Comparison of ENCODE assay signal across 9 mouse cellular contexts in the genomic region with DNA sequence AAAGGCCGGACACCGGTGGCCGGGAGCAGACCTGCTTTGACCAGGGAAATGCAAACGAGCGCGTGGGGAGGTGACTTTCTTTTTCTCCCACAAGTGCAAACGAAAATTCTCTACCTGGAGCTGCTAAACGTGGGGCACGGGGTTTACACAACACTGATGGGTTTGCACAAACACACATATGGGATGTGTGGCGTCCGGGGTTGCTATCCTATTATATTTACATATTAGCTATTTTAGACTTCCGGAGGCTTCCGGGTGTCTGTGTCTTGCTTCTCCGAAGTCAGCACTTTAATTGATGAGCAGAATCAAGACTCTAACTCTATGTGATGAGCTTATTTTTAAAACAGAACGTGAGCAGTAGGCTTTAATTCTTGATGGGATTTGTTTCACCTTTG. TPM values are rescaled to one million over a fixed set of nuclear protein-coding genes. Genes with fewer than 3 reads are reported as not detected.
DNase-seq lines count a peak whose midpoint lies in the region; ATAC-seq lines count a peak whose summit lies in the region.
"Had no signal": no experiment of that assay in that cellular context is flagged by ENCODE, and none has a peak within 500 bp of the region (broad histone marks: within the 10 kb centered on the region; RNA-seq: fewer than 3 reads in every experiment).

No protein-coding gene starts in this region.

- no peaks in the 10 kb centered on the region for H3K9me3 ChIP-seq in heart, embryonic 14.5 days (ENCODE audit: control insufficient read depth, low read length)
- no peaks in the 10 kb centered on the region for H3K9me3 ChIP-seq in hindbrain, embryonic 15.5 days
- H3K9me3 ChIP-seq in midbrain, embryonic 12.5 days, result no peaks in the 10 kb centered on the region

- H3K36me3 ChIP-seq in heart, embryonic 14.5 days (ENCODE audit: control insufficient read depth, insufficient read depth, low read length), result no peaks in the 10 kb centered on the region
- no peaks in the 10 kb centered on the region for H3K36me3 ChIP-seq in hindbrain, embryonic 15.5 days
- no peaks in the 10 kb centered on the region for H3K36me3 ChIP-seq in midbrain, embryonic 12.5 days

- no peak overlapping the region for H3K27ac ChIP-seq in heart, embryonic 14.5 days (replicated peaks in 1 of 2; ENCODE audit: control insufficient read depth in 1 of 2, insufficient read depth in 1 of 2, low read depth in 2 of 2, low read length in 2 of 2)
- no peak overlapping the region for H3K27ac ChIP-seq in hindbrain, embryonic 15.5 days (replicated peaks)
- no peak overlapping the region for H3K27ac ChIP-seq in midbrain, embryonic 12.5 days (replicated peaks)

- 17% methylated on average over 15 of the region's 15 CpGs for WGBS in heart, embryonic 14.5 days
- 12% methylated on average over 15 of the region's 15 CpGs for WGBS in hindbrain, embryonic 15.5 days
- WGBS in midbrain, embryonic 12.5 days, result 17% methylated on average over 15 of the region's 15 CpGs

- DNase-seq in heart, adult 18-20 months, result no peak
- peak; percentile 18 for DNase-seq in R1 (ENCODE audit: low read depth, low spot score)
- DNase-seq in right cerebral cortex, postnatal 4 days, result no peak
- no peak for DNase-seq in adrenal gland, adult 18-20 months (ENCODE audit: low spot score in 2 of 2)
- DNase-seq in left cerebral cortex, postnatal 36 days (ENCODE audit: low spot score in 2 of 2), result no peak

- no peaks in the 10 kb centered on the region for H3K27me3 ChIP-seq in heart, embryonic 14.5 days (ENCODE audit: control insufficient read depth, insufficient read depth, low read length)
- peaks cover 10% of the 10 kb centered on the region; the same call in 1 of the 2 replicates for H3K27me3 ChIP-seq in hindbrain, embryonic 15.5 days
- H3K27me3 ChIP-seq in midbrain, embryonic 12.5 days, result peaks cover 29% of the 10 kb centered on the region
- H3K27me3 ChIP-seq: Patski had no signal

- peaks cover 0 to 5% of the 10 kb centered on the region in 2 experiments; a peak in 1 of 4 replicates for H3K4me1 ChIP-seq in heart, embryonic 14.5 days (ENCODE audit: control insufficient read depth in 2 of 2, insufficient read depth in 2 of 2, low read length in 2 of 2)
- peaks cover 18% of the 10 kb centered on the region for H3K4me1 ChIP-seq in hindbrain, embryonic 15.5 days (replicated peaks)
- peaks cover 11% of the 10 kb centered on the region for H3K4me1 ChIP-seq in midbrain, embryonic 12.5 days

- intact Hi-C loops in left cerebral cortex, postnatal 36 days (cut with DNase I), result no loop called here

- peak overlapping the region; percentile 77 to 90 for H3K4me3 ChIP-seq in heart, embryonic 14.5 days (ENCODE audit: control insufficient read depth in 1 of 2, insufficient read depth in 1 of 2, low read depth in 1 of 2, low read length in 2 of 2)
- peak overlapping the region; percentile 62 for H3K4me3 ChIP-seq in hindbrain, embryonic 15.5 days
- H3K4me3 ChIP-seq in midbrain, embryonic 12.5 days, result peak overlapping the region; percentile 63

- H3K9ac ChIP-seq in heart, embryonic 14.5 days (ENCODE audit: low read length), result peak overlapping the region; percentile 81
- H3K9ac ChIP-seq in hindbrain, embryonic 15.5 days, result peak overlapping the region; percentile 59
- H3K9ac ChIP-seq in midbrain, embryonic 12.5 days (replicated peaks), result peak overlapping the region; percentile 54

- peak overlapping the region; percentile 90 for H3K4me2 ChIP-seq in heart, embryonic 14.5 days (ENCODE audit: low read length)
- H3K4me2 ChIP-seq in hindbrain, embryonic 15.5 days, result peak overlapping the region; percentile 99
- H3K4me2 ChIP-seq in midbrain, embryonic 12.5 days (replicated peaks), result peak overlapping the region; percentile 99

- ATAC-seq in heart, embryonic 14.5 days (ENCODE audit: insufficient number of reproducible peaks, insufficient read depth, low FRiP score, low read depth), result no peak
- no peak for ATAC-seq in hindbrain, embryonic 15.5 days (ENCODE audit: low FRiP score, low read depth)
- peak; percentile 24; the same call in 1 of the 2 replicates for ATAC-seq in midbrain, embryonic 12.5 days (ENCODE audit: low FRiP score, low read depth)

RNA-seq across cellular contexts. Expression of a gene that starts 0.4 kb away (rescaled TPM):
- polyA plus RNA-seq in heart, embryonic 14.5 days (2014; fragmentation: Nextera tagmentation; extraction: Ambion mirVana), result 5.0 and 7.2 TPM in 2 replicates
- total RNA-seq in heart, adult 18-20 months (2021), result 1 to 10 TPM; 4.7 to 5.1 TPM
- polyA plus RNA-seq in hindbrain, embryonic 15.5 days (2015; fragmentation: Nextera tagmentation; extraction: Ambion mirVana), result 3.7 and 4.1 TPM in 2 replicates
- 2.0 and 2.2 TPM in 2 replicates for polyA plus RNA-seq in midbrain, embryonic 12.5 days (2016; fragmentation: Nextera tagmentation; extraction: Ambion mirVana)
- 1 to 10 TPM; 2.4 to 2.6 TPM for total RNA-seq in adrenal gland, adult 18-20 months (2021)
- 1 to 10 TPM; 3.6 to 4.1 TPM for total RNA-seq in left cerebral cortex, postnatal 36 days (2021)
